Mouse (Mus musculus): ENCODE data around the gene Minos1. TPM values are rescaled to one million over a fixed set of nuclear protein-coding genes. Genes with fewer than 3 reads are reported as not detected.

Minos1 gene
- total RNA-seq (2023), result 100 to 1,000 TPM in 1 of 2 experiments, 10 to 100 TPM in 1; 89.6 to 105 TPM

GRCm38 (mm10) chr4:139130701-139131549, at the start of gene Minos1:
TSS of gene Minos1 (minus strand) at chr4:139131113.

GRCm38 (mm10) chr4:139092356-139093195, 38.3 kb downstream of the Minos1 start, which contains the start of gene Nbl1:
TSS of gene Nbl1 (minus strand) at chr4:139092993.

GRCm38 (mm10) chr4:139075041-139075711, 55.7 kb downstream of the Minos1 start, which contains the start of gene Htr6:
TSS of gene Htr6 (minus strand) at chr4:139075570.

Other genes starting within 250 kb of the Minos1 start
- 10 to 100 TPM; 10.3 to 11.5 TPM for gene Otud3, start 217.2 kb downstream of the Minos1 start, total RNA-seq (2023)
- not detected for gene Rnf186, start 164.0 kb downstream of the Minos1 start, total RNA-seq (2023)
- gene Tmco4, start 158.2 kb downstream of the Minos1 start, total RNA-seq (2023), result 10 to 100 TPM; 21.9 to 23.0 TPM
- gene Htr6, start 55.5 kb downstream of the Minos1 start, total RNA-seq (2023), result not detected
- 1 to 10 TPM in 1 of 2 experiments, under 1 TPM in 1; 0.81 to 1.7 TPM for gene Nbl1, start 38.1 kb downstream of the Minos1 start, total RNA-seq (2023)
- gene Capzb, start 61.8 kb upstream of the Minos1 start, total RNA-seq (2023), result 100 to 1,000 TPM; 716 to 792 TPM
- gene Pqlc2, start 179.6 kb upstream of the Minos1 start, total RNA-seq (2023), result 10 to 100 TPM; 17.9 to 18.8 TPM
- 10 to 100 TPM; 15.3 to 16.8 TPM for gene Akr7a5, start 179.6 kb upstream of the Minos1 start, total RNA-seq (2023)
- gene Mrto4, start 221.5 kb upstream of the Minos1 start, total RNA-seq (2023), result 10 to 100 TPM; 57.5 to 59.2 TPM
- gene Emc1, start 221.5 kb upstream of the Minos1 start, total RNA-seq (2023), result 10 to 100 TPM; 31.8 to 32.6 TPM
- 100 to 1,000 TPM; 181 to 189 TPM for gene Ubr4, start 221.5 kb upstream of the Minos1 start, total RNA-seq (2023)